Mouse (Mus musculus) c-Kit-positive CD71-positive TER-119-positive erythroid progenitor cells, embryonic 14.5 days (primary cell): ENCODE data around the gene Slc35g2.
A peak's percentile ranks its signal among the peaks of the same experiment; 100 is the strongest.

ENCODE experiments used
- DNase-seq: peaks from one replicate; pipeline ENCODE4 v3.0.0-alpha.2; 2013; ENCODE audit warnings: low spot score

Gene Slc35g2

DNA sequence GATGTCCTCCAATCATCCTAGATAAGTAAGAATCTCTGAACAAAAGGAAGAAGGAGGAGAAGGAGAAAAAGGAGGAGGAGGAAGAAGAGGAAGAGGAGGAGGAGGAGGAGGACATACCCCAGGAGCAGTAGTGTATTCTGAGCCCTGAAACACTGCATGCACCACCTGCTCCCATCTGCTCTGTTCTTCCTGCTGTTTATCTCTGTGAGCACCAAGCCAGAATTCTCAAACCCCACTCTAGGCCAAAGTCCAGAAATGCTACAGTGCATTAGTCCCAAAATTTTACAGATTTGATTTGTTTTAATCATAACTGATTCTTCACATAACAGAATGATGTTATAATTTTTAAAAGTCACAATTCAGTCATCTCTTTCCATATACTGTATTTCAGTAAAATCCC, 11.9 kb downstream of the Slc35g2 start:
- no peak for DNase-seq

DNA sequence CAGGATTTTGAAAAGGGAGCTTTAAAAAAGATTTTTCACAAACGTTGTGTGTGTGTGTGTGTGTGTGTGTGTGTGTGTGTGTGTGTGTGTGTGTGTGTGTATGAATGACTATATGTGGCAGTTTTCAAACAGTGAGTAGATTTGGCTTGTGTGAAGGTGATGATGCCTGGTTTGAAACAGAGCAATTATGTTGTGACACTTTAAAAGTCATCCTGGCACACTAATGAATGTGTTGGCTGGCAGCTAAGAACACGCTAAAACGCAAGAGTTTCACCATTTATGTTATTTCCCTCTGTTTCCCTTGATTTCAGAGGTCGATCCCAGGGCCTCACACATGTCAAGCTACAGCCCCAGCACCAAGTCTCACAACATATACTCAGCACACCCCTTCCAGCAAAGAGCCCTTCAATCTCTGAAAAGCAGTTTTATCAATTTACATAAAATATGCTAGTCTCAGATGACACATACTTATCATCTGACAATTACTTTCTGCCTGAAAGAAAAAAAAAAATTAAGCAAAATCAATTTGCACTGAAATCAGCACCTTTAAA, 12.8 kb downstream of the Slc35g2 start:
- DNase-seq: no peak

- no peak for DNase-seq
Measured at GRCm38 (mm10) chr9:100555686-100556085, 15.2 kb downstream of the Slc35g2 start.

- DNase-seq: peak; percentile 48
Measured at GRCm38 (mm10) chr9:100548313-100548712, 22.6 kb downstream of the Slc35g2 start.

GRCm38 (mm10) chr9:100546594-100546910, 24.3 kb downstream of the Slc35g2 start:
- DNase-seq: no peak

- DNase-seq: peak; percentile 97
Measured at GRCm38 (mm10) chr9:100545715-100546593, 24.9 kb downstream of the Slc35g2 start, which contains the start of gene Nck1. Nck1 (minus strand) TSS chr9:100546134.

DNA sequence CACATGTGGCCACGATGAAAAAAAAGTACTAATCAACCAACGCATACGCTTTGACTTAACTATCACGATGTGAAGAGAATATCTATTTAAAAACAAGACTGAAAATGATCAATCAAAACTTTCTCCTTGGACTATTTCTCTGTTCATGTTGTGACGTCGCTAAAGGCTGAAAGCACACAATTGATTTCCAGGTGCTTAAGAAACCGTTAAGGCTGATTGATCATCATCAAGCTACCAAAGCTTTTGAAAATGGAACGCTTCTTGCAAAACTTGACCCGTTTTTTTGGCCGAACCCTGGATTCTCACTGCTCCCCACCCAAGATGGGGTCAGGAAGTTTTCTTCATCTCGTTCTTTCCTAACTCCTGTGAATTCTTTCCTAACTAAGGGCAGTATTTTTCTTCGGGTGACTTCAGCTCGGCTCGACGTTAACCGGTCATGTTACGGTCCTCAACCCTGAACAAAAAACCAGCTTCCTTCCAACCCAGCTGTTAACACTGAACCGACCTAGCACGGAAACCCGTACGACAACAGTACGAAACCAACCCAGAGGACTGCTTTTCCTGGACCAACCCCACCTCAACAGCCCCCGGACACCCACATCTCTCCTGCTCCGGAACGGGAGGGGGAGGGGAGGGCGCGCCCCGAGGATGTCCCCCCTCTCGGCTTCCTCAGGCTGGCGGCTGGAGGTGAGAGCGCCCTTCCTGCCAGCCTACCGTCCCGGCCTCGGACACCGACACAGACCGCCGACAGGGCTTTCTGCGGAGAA, 25.8 kb downstream of the Slc35g2 start:
- peak; percentile 29 for DNase-seq

DNA sequence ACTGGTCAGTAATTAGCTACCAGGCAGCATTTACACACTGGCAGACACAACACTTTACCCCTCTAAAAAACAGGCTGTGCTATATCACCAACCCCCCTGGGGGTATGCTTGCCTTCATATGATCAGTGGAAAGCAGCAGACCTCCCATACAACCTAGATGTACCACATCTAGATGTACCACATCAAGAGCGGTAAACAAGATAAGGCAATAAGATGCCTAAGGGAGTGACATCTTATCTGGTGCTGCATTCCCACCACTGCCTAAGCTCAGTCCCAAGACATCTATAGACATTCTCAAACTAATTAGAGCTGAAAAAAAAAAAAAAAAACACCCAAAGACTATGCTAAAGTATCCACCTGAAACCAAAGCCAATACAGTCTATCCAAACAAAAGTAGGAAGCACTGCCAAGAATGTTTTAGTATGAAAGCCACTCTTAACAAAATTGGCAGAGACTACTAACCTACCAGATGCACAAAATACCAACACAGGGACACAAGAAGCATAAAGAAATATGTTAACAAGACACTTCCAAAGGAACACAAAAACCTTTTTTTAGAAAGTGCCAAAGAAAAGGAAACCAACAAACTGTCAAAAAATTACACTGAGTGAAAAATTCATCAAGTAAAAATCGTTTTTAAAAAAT, 35.1 kb downstream of the Slc35g2 start:
- DNase-seq: no peak

- DNase-seq: no peak
Measured at GRCm38 (mm10) chr9:100534686-100535085, 36.2 kb downstream of the Slc35g2 start.

DNA sequence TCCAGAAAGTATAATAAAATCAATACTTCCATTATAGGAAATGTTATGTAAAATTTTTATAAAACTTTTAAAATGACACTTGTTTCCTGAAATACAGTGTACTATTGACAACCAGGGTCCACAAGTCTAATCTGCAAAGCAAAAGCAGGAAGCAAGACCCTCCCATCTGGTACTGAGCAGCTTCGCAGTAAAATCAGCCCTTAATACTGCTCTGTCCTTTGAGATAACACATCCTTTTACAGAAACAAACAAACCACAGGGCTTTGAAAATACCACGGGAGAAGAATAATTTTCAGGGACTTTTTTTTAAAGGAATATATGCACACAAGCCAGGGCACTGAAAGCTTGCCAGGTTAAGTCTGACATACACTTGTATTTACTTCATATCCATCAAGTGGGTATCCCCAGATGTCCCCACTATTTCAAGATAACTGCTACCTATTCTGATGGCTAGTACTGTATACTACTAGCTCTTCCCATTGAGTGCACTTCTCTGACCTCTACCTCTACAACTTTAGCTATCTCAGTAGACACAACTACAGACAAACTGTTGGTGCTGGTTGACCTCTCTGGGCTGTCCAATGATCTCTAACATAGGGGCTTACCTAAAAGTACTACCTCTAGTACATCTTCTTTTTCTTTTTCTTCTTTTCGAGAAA, 37.9 kb downstream of the Slc35g2 start:
- DNase-seq: no peak

DNA sequence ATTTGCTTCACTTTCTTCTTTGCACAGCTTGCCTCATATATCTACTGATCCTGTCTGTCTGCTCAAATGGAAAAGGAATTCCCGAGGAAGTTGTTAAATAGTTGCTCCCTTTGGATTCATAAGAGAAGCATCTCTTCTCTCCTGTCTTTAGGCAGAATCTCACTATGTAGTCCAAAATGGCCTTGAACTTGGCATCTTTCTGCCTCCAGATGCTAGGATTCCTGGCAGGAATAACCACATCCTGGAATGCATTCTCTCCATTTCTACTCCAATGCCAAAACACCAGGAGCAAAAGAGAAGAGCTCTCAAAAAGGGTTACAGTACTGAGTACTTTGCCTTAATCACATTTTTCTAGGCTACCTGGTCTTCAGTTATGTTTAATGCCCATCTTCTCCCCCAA, 39.6 kb downstream of the Slc35g2 start:
- DNase-seq: no peak

DNA sequence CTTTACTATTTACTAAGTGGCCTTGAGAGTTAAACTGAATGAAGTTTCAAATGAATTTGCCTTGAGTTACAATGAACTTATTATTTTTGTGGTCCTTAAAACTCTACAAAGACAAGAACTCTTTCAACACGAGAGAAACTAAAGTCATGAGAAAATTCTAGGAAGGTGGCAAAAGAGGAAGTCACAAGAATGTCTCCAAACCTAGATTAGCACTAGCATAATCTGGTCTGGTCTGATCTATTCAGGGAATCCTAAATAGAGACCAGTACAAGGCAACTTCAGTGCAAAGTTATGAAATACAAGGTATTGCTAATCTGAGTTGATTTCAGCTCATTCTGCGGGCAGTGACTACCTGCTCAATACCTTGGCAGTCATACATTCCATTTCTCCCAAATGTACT, 45.7 kb downstream of the Slc35g2 start:
- DNase-seq: no peak

- DNase-seq: no peak
Measured at GRCm38 (mm10) chr9:100522029-100522428, 48.9 kb downstream of the Slc35g2 start.

DNA sequence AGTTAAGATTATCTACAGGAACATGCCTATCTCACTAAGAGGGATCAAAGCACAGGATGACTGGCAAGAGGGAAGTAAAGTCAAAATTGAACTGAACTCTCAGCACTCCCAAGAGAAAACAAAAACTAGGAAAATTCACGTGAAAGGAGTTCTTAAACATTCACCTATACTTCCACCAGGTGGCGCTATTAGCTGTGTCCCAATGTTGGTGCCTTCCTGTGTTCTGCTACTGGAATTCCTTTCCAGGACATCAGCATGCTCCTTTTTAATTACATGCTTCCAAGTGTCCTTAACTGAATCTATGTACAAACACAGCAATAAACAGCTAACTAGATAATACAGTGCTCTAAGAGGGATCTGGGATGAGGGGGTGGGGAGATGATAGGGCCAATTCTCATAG, 50.3 kb downstream of the Slc35g2 start:
- peak; percentile 59 for DNase-seq

GRCm38 (mm10) chr9:100520012-100520411, 50.9 kb downstream of the Slc35g2 start:
- no peak for DNase-seq

- DNase-seq: no peak
Measured at GRCm38 (mm10) chr9:100507581-100507980, 63.3 kb downstream of the Slc35g2 start.

DNA sequence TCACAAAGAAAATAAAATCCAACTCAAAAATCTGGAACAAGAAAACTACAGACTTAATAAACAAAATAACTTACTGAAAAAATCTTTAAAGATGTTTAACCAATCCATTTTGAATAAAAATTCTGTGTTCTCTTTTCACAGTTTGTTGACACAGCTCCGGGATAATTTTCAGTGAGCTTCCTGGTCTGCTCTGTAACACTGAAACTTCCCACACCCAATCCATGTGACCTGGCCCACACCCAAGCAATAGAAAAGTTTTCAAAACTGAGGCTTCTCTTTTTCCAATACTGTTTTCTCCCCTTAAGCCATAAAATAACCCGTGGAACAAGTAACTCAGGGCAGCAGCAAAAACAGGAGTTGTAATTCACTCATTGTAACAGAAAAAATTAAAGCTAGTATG, 64.2 kb downstream of the Slc35g2 start:
- no peak for DNase-seq

GRCm38 (mm10) chr9:100505498-100505897, 65.4 kb downstream of the Slc35g2 start:
- no peak for DNase-seq
